Mouse (Mus musculus): ENCODE measurements around the gene Tmem88.

Gene Tmem88

GRCm38 (mm10) chr11:69398059-69398458, at the start of gene Tmem88:
Tmem88 (minus strand) TSS chr11:69398234.
- no peak for DNase-seq (ENCODE audit: low spot score)

GRCm38 (mm10) chr11:69447299-69447698, 49.3 kb upstream of the Tmem88 start:
- DNase-seq (ENCODE audit: low spot score) = no peak

- DNase-seq (ENCODE audit: low spot score) = no peak
Observed at GRCm38 (mm10) chr11:69443328-69443727, 45.3 kb upstream of the Tmem88 start.

- DNase-seq (ENCODE audit: low spot score) = no peak
Observed at GRCm38 (mm10) chr11:69437291-69437690, 39.3 kb upstream of the Tmem88 start.

- DNase-seq (ENCODE audit: low spot score) = no peak
Observed at GRCm38 (mm10) chr11:69433189-69433588, 35.2 kb upstream of the Tmem88 start.

GRCm38 (mm10) chr11:69432640-69432982, 34.6 kb upstream of the Tmem88 start:
- DNase-seq (ENCODE audit: low spot score) = no peak

GRCm38 (mm10) chr11:69431829-69432639, 34.0 kb upstream of the Tmem88 start:
- DNase-seq (ENCODE audit: low spot score) = peak; percentile 62

GRCm38 (mm10) chr11:69430631-69431030, 32.6 kb upstream of the Tmem88 start:
- no peak for DNase-seq (ENCODE audit: low spot score)

GRCm38 (mm10) chr11:69429313-69429712, 31.3 kb upstream of the Tmem88 start:
- DNase-seq (ENCODE audit: low spot score) = no peak

GRCm38 (mm10) chr11:69428751-69429150, 30.7 kb upstream of the Tmem88 start:
- DNase-seq (ENCODE audit: low spot score) = no peak

GRCm38 (mm10) chr11:69426246-69426645, 28.2 kb upstream of the Tmem88 start:
- DNase-seq (ENCODE audit: low spot score) = no peak

GRCm38 (mm10) chr11:69423885-69424284, 25.9 kb upstream of the Tmem88 start:
- DNase-seq (ENCODE audit: low spot score) = no peak

GRCm38 (mm10) chr11:69422842-69423241, 24.8 kb upstream of the Tmem88 start:
- no peak for DNase-seq (ENCODE audit: low spot score)

- DNase-seq (ENCODE audit: low spot score) = no peak
Observed at GRCm38 (mm10) chr11:69421131-69421977, 23.3 kb upstream of the Tmem88 start.

GRCm38 (mm10) chr11:69420554-69421000, 22.5 kb upstream of the Tmem88 start:
- DNase-seq (ENCODE audit: low spot score) = no peak

GRCm38 (mm10) chr11:69419813-69420553, 21.9 kb upstream of the Tmem88 start:
- no peak for DNase-seq (ENCODE audit: low spot score)

- DNase-seq (ENCODE audit: low spot score) = no peak
Observed at GRCm38 (mm10) chr11:69419443-69419812, 21.4 kb upstream of the Tmem88 start.

GRCm38 (mm10) chr11:69418481-69419442, 20.7 kb upstream of the Tmem88 start:
- peak; percentile 71 for DNase-seq (ENCODE audit: low spot score)

- DNase-seq (ENCODE audit: low spot score) = peak; percentile 96
Observed at GRCm38 (mm10) chr11:69417449-69418384, 19.7 kb upstream of the Tmem88 start.

GRCm38 (mm10) chr11:69416921-69417448, 19.0 kb upstream of the Tmem88 start:
- no peak for DNase-seq (ENCODE audit: low spot score)

Measured in ovary, postnatal 14 days (tissue).